Mouse (Mus musculus): ENCODE data around the gene 5730596B20Rik. TPM values are rescaled to one million over a fixed set of nuclear protein-coding genes. Genes with fewer than 3 reads are reported as not detected.

5730596B20Rik gene
- polyA plus RNA-seq, 1 experiment from 2014 or later: not detected

- Histone ChIP-seq H3K27ac (no peak overlapping the region), H3K4me3 (ENCODE audit: inconsistent target) (no peak overlapping the region), H3K79me2 (ENCODE audit: inconsistent target) (no peaks in the 10 kb centered on the region), H3K36me3 (ENCODE audit: inconsistent target) (no peaks in the 10 kb centered on the region)
- 15% methylated on average over 20 of the region's 24 CpGs for WGBS (ENCODE audit: missing documents)
These were observed 46.9 kb downstream of the 5730596B20Rik start for GRCm38 (mm10) chr6:52223939-52224760.

- H3K36me3 ChIP-seq (ENCODE audit: inconsistent target): no peaks in the 10 kb centered on the region
- 2% methylated on average over 31 of the region's 36 CpGs for WGBS (ENCODE audit: missing documents)
- no peak overlapping the region for H3K4me3 ChIP-seq (ENCODE audit: inconsistent target)
- no peaks in the 10 kb centered on the region for H3K79me2 ChIP-seq (ENCODE audit: inconsistent target)
- H3K27ac ChIP-seq: no peak overlapping the region
These were observed 47.8 kb downstream of the 5730596B20Rik start for GRCm38 (mm10) chr6:52224895-52225611.

- no peak overlapping the region for H3K4me3 ChIP-seq (ENCODE audit: inconsistent target)
- no peaks in the 10 kb centered on the region for H3K79me2 ChIP-seq (ENCODE audit: inconsistent target)
- no peaks in the 10 kb centered on the region for H3K36me3 ChIP-seq (ENCODE audit: inconsistent target)
- no peak overlapping the region for H3K27ac ChIP-seq
- WGBS (ENCODE audit: missing documents): under 1% methylated on average over 66 of the region's 69 CpGs
These were observed 48.6 kb downstream of the 5730596B20Rik start for GRCm38 (mm10) chr6:52225612-52226568.

GRCm38 (mm10) chr6:52226569-52227257, 49.4 kb downstream of the 5730596B20Rik start:
- H3K4me3 ChIP-seq (ENCODE audit: inconsistent target): no peak overlapping the region
- H3K79me2 ChIP-seq (ENCODE audit: inconsistent target): no peaks in the 10 kb centered on the region
- WGBS (ENCODE audit: missing documents): 9% methylated on average over 26 of the region's 26 CpGs
- no peak overlapping the region for H3K27ac ChIP-seq
- H3K36me3 ChIP-seq (ENCODE audit: inconsistent target): no peaks in the 10 kb centered on the region

- Histone ChIP-seq H3K4me3 (ENCODE audit: inconsistent target) (no peak overlapping the region), H3K36me3 (ENCODE audit: inconsistent target) (no peaks in the 10 kb centered on the region), H3K27ac (no peak overlapping the region), H3K79me2 (ENCODE audit: inconsistent target) (no peaks in the 10 kb centered on the region)
- WGBS (ENCODE audit: missing documents): 36% methylated on average over 11 of the region's 11 CpGs
These were observed 50.3 kb downstream of the 5730596B20Rik start for GRCm38 (mm10) chr6:52227470-52228222.

GRCm38 (mm10) chr6:52228475-52229465, 51.5 kb downstream of the 5730596B20Rik start:
- Histone ChIP-seq H3K27ac (no peak overlapping the region), H3K36me3 (ENCODE audit: inconsistent target) (no peaks in the 10 kb centered on the region), H3K4me3 (ENCODE audit: inconsistent target) (no peak overlapping the region), H3K79me2 (ENCODE audit: inconsistent target) (no peaks in the 10 kb centered on the region)
- WGBS (ENCODE audit: missing documents): 6% methylated on average over 38 of the region's 38 CpGs

GRCm38 (mm10) chr6:52229558-52230416, 52.5 kb downstream of the 5730596B20Rik start:
- WGBS (ENCODE audit: missing documents): 5% methylated on average over 41 of the region's 44 CpGs
- Histone ChIP-seq H3K4me3 (ENCODE audit: inconsistent target) (no peak overlapping the region), H3K36me3 (ENCODE audit: inconsistent target) (no peaks in the 10 kb centered on the region), H3K79me2 (ENCODE audit: inconsistent target) (no peaks in the 10 kb centered on the region), H3K27ac (no peak overlapping the region)

Other genes with a start within 250 kb of the 5730596B20Rik start
- gene Skap2, start 164.9 kb upstream of the 5730596B20Rik start, polyA plus RNA-seq (2018): 179 to 449 TPM (median 180 TPM) in 3 replicates
- 0.52 to 0.95 TPM (median 0.54 TPM) in 3 replicates for gene Hoxa1, start 19.2 kb upstream of the 5730596B20Rik start, polyA plus RNA-seq (2018)
- not detected in 3 replicates for gene Hoxa2, start 12.7 kb upstream of the 5730596B20Rik start, polyA plus RNA-seq (2018)
- 0.26 to 0.34 TPM (median 0.32 TPM) in 3 replicates for gene Hoxa4, start 14.3 kb downstream of the 5730596B20Rik start, polyA plus RNA-seq (2018)
- 0.16 TPM in 1 of 3 replicates, not detected in the others for gene Hoxa5, start 27.1 kb downstream of the 5730596B20Rik start, polyA plus RNA-seq (2018)
- not detected in 3 replicates for gene Hoxa6, start 31.2 kb downstream of the 5730596B20Rik start, polyA plus RNA-seq (2018)
- gene Hoxa3, start 35.8 kb downstream of the 5730596B20Rik start, polyA plus RNA-seq (2018): 0.04 TPM in 1 of 3 replicates, not detected in the others
- gene Gm28308, start 35.8 kb downstream of the 5730596B20Rik start, polyA plus RNA-seq (2018): not detected in 3 replicates
- 0.25 to 0.75 TPM (median 0.40 TPM) in 3 replicates for gene Hoxa7, start 44.4 kb downstream of the 5730596B20Rik start, polyA plus RNA-seq (2018)
- gene Hoxa9, start 53.6 kb downstream of the 5730596B20Rik start, polyA plus RNA-seq (2018): 0.11 TPM in 1 of 3 replicates, not detected in the others
- not detected in 3 replicates for gene Hoxa10, start 63.4 kb downstream of the 5730596B20Rik start, polyA plus RNA-seq (2018)
- gene Hoxa11, start 68.3 kb downstream of the 5730596B20Rik start, polyA plus RNA-seq (2018): not detected in 3 replicates
- gene Hoxa13, start 83.4 kb downstream of the 5730596B20Rik start, polyA plus RNA-seq (2018): not detected in 3 replicates
- not detected in 3 replicates for gene Evx1, start 136.0 kb downstream of the 5730596B20Rik start, polyA plus RNA-seq (2018)

Data from macrophage (primary cell).